Mouse (Mus musculus) CH12.LX (cell line): Measurements from ENCODE around the gene Galnt9. TPM values are rescaled to one million over a fixed set of nuclear protein-coding genes. Genes with fewer than 3 reads are reported as not detected.

ENCODE experiments used
- DNase-seq: peaks from one replicate; pipeline ENCODE4 v3.0.0-alpha.2; 2013; ENCODE audit errors: extremely low read depth
- H3K27ac ChIP-seq: 2 replicates; pipeline ENCODE4 v1.5.1; 2012; ENCODE audit warnings: low read depth, mild to moderate bottlenecking, control low read depth, moderate library complexity; ENCODE audit not compliant: insufficient read depth
- H3K27me3 ChIP-seq: replicated peaks from 2 replicates; pipeline ENCODE3; 2012; ENCODE audit warnings: inconsistent platforms
- H3K36me3 ChIP-seq, 2 experiments: replicated peaks in 1 of 2; 2 replicates each; pipeline versions ENCODE3 to v1.6.1; 2012; ENCODE audit warnings: inconsistent platforms in 1 of 2, low read length in 1 of 2, mild to moderate bottlenecking in 1 of 2, mixed read lengths in 1 of 2, moderate library complexity in 1 of 2; ENCODE audit not compliant: control insufficient read depth in 1 of 2, insufficient read depth in 1 of 2
- H3K4me1 ChIP-seq, 2 experiments: 2 replicates each; pipeline ENCODE4 v1.6.1; 2012; ENCODE audit warnings: inconsistent platforms in 1 of 2, moderate library complexity in 1 of 2; ENCODE audit not compliant: insufficient read depth in 2 of 2, control insufficient read depth in 1 of 2
- H3K4me2 ChIP-seq: 2 replicates; pipeline ENCODE4 v1.6.1; 2012; ENCODE audit warnings: low read depth, mild to moderate bottlenecking, control low read depth; ENCODE audit not compliant: poor library complexity, insufficient read depth, severe bottlenecking
- H3K4me3 ChIP-seq, 3 experiments: fragments of 150-350 bp in 1 of 3; sonication (generic) in 1 of 3; replicated peaks in 1 of 3; 2 replicates each; pipeline versions ENCODE3 to v1.5.1; 2011 to 2012; ENCODE audit warnings: low read depth in 2 of 3, low read length in 2 of 3, mild to moderate bottlenecking in 2 of 3, moderate library complexity in 2 of 3, control low read depth in 1 of 3, improper control_type of control experiment in 1 of 3, inconsistent platforms in 1 of 3, mixed read lengths in 1 of 3; ENCODE audit not compliant: poor library complexity in 1 of 3
- H3K79me2 ChIP-seq: replicated peaks from 2 replicates; pipeline ENCODE4 v1.6.1; 2012; ENCODE audit warnings: mild to moderate bottlenecking, moderate library complexity; ENCODE audit not compliant: control insufficient read depth, poor library complexity, insufficient read depth, severe bottlenecking; ENCODE audit errors: extremely low read depth
- H3K9ac ChIP-seq: 2 replicates; pipeline ENCODE4 v1.6.1; 2012; ENCODE audit warnings: low read depth, mild to moderate bottlenecking, control low read depth, moderate library complexity; ENCODE audit not compliant: insufficient read depth
- H3K9me3 ChIP-seq: replicated peaks from 2 replicates; pipeline ENCODE3; 2012; ENCODE audit warnings: low read length, inconsistent platforms, mixed read lengths
- BHLHE40 ChIP-seq: IDR thresholded peaks from 2 replicates; pipeline ENCODE4 v1.6.1; 2011; ENCODE audit warnings: mild to moderate bottlenecking, low read depth, low read length, improper control_type of control experiment
- CHD2 ChIP-seq: IDR thresholded peaks from 2 replicates; pipeline ENCODE4 v1.6.1; 2011; ENCODE audit warnings: low read length, improper control_type of control experiment
- CTCF ChIP-seq, 2 experiments: IDR thresholded peaks in 1 of 2; conservative IDR thresholded peaks in 1 of 2; 2 replicates each; pipeline ENCODE4 v1.5.1; 2011 to 2012; ENCODE audit warnings: low read depth in 2 of 2, low read length in 2 of 2, improper control_type of control experiment in 1 of 2, inconsistent platforms in 1 of 2, mild to moderate bottlenecking in 1 of 2, moderate library complexity in 1 of 2
- EP300 ChIP-seq: IDR thresholded peaks from 2 replicates; pipeline ENCODE4 v1.6.1; 2011; ENCODE audit warnings: low read length, improper control_type of control experiment
- IRF4 ChIP-seq: IDR thresholded peaks from 2 replicates; pipeline ENCODE4 v1.6.1; 2014; ENCODE audit warnings: low read depth, mild to moderate bottlenecking, inconsistent platforms, low read length, improper control_type of control experiment
- JUN ChIP-seq: IDR thresholded peaks from 2 replicates; pipeline ENCODE4 v1.6.1; 2011; ENCODE audit warnings: low read depth, mild to moderate bottlenecking, low read length, improper control_type of control experiment, moderate library complexity; ENCODE audit not compliant: insufficient read depth
- JUND ChIP-seq: conservative IDR thresholded peaks from 2 replicates; pipeline ENCODE4 v1.6.1; 2011; ENCODE audit warnings: low read depth, low read length, improper control_type of control experiment
- MAZ ChIP-seq: IDR thresholded peaks from 2 replicates; pipeline ENCODE4 v1.6.1; 2012; ENCODE audit warnings: low read depth, mild to moderate bottlenecking, inconsistent platforms, low read length, improper control_type of control experiment, moderate library complexity
- MXI1 ChIP-seq: IDR thresholded peaks from 2 replicates; pipeline ENCODE4 v1.6.1; 2011; ENCODE audit warnings: mild to moderate bottlenecking, low read depth, low read length, improper control_type of control experiment
- MYC ChIP-seq: IDR thresholded peaks from 2 replicates; pipeline ENCODE4 v1.6.1; 2011; ENCODE audit warnings: low read depth, mild to moderate bottlenecking, improper control_type of control experiment, low read length
- NELFE ChIP-seq: IDR thresholded peaks from 2 replicates; pipeline ENCODE4 v1.6.1; 2011; ENCODE audit warnings: low read depth, low read length, improper control_type of control experiment
- NRF1 ChIP-seq: IDR thresholded peaks from 2 replicates; pipeline ENCODE4 v1.6.1; 2014; ENCODE audit warnings: low read depth, mild to moderate bottlenecking, inconsistent platforms, low read length, improper control_type of control experiment, moderate library complexity
- POLR2A ChIP-seq: IDR thresholded peaks from 2 replicates; pipeline ENCODE4 v1.6.1; 2011; ENCODE audit warnings: low read depth, mild to moderate bottlenecking, improper control_type of control experiment, low read length
- RAD21 ChIP-seq: IDR thresholded peaks from 2 replicates; pipeline ENCODE4 v1.6.1; 2011; ENCODE audit warnings: low read depth, mild to moderate bottlenecking, low read length, improper control_type of control experiment, moderate library complexity
- RCOR1 ChIP-seq: conservative IDR thresholded peaks from 2 replicates; pipeline ENCODE4 v1.6.1; 2012; ENCODE audit warnings: low read depth, mild to moderate bottlenecking, inconsistent platforms, low read length, improper control_type of control experiment
- SIN3A ChIP-seq: IDR thresholded peaks from 2 replicates; pipeline ENCODE4 v1.6.1; 2012; ENCODE audit warnings: low read length, improper control_type of control experiment, inconsistent platforms
- TBP ChIP-seq: conservative IDR thresholded peaks from 2 replicates; pipeline ENCODE4 v1.6.1; 2011; ENCODE audit warnings: low read depth, low read length, improper control_type of control experiment
- TCF12 ChIP-seq: IDR thresholded peaks from 2 replicates; pipeline ENCODE4 v1.6.1; 2014; ENCODE audit warnings: low read depth, mild to moderate bottlenecking, inconsistent platforms, low read length, improper control_type of control experiment
- USF2 ChIP-seq: conservative IDR thresholded peaks from 2 replicates; pipeline ENCODE4 v1.6.1; 2011; ENCODE audit warnings: low read depth, low read length, improper control_type of control experiment
- ZC3H11A ChIP-seq: IDR thresholded peaks from 2 replicates; pipeline ENCODE4 v1.6.1; 2012; ENCODE audit warnings: low read depth, mild to moderate bottlenecking, inconsistent platforms, low read length, improper control_type of control experiment
- ZNF384 ChIP-seq: IDR thresholded peaks from 2 replicates; pipeline ENCODE4 v1.6.1; 2012; ENCODE audit warnings: low read depth, low read length, improper control_type of control experiment, inconsistent platforms
- dilution Hi-C: fragments of 300-500 bp; cut with MboI; formaldehyde crosslinking; loops from 2 replicates; pipeline ENCODE4 v1.14.3; 2020; ENCODE audit warnings: low sequenced_read_pairs; ENCODE audit not compliant: extremely low pct_unique_long_range_greater_than_20kb, extremely low pct_ligation_motif_present
- in situ Hi-C: fragments of 300-500 bp; cut with MboI; formaldehyde crosslinking; loops from 3 replicates; pipeline ENCODE4 v1.14.3; 2019; ENCODE audit warnings: low sequenced_read_pairs, low pct_ligation_motif_present, low pct_unique_long_range_greater_than_20kb, mixed read lengths
- polyA plus RNA-seq: library from polyadenylated mRNA; unstranded; fragments of >175 nt; gene quantifications from 2 replicates; pipeline ENCODE4 v1.2.1, GENCODE M21; 2012; ENCODE audit warnings: low read depth; ENCODE audit not compliant: insufficient read length
- total RNA-seq, 2 experiments: library from RNA; depleted of rRNA; stranded (reverse); fragments of 300-350 nt in 1 of 2; fragments of >200 nt in 1 of 2; gene quantifications; 2 replicates each; pipeline ENCODE4 v1.2.3; 2012 to 2014

The Galnt9 gene
- total and polyA plus RNA-seq, 3 experiments, result not detected

DNA sequence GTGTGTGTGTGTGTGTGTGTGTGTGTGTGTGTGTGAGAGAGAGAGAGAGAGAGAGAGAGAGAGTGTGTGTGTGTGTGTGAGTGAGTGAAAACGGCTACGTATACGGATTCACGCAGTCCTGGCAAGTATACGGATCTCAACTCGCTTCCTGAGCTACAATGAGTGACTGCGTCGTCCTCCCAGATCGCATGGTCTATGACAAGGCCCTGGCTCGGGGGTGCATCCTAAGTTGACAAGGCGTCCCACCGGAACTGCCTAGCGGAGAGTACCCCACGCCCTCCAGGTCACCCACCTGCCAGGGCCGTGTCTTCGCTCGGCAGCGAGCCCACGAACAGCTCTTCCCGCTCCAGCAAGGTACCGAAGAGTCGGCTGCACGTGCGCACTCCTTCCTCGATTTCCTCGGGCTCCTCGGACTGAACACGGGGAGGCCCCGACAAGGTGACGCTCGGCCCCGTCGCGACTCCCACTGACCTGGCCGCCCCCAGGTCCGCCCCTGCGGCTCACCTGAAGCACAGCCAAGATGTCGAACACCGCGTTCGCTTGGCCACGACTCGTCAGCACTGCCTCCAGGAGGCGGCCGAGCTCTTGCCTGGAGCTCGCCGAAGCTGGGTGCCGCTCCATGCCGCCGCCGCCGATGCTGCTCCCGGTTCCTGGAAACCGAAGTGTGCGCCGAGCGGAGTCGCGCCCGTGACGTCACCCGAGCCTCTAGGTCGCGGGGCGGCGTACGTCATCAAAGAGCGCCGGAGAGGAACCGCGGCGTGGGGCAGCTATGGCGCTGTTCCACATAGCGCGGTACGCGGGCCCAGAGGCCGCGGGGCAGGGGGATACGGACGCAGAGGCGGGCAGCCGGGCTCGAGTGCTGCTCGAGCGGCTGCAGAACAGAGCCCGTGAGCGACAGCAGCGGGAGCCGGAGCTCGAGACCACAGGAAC lies 108.8 kb downstream of the Galnt9 start, which contains the start of the genes Noc4l and Ddx51 (continued):
- TF ChIP-seq CHD2, result 0 out of 2 replicates have a peak, but pooled peaks have one; percentile 37
- TF ChIP-seq JUN, result no peak
- no peak; the same call in none of the 2 replicates for TF ChIP-seq NELFE
- 0 out of 2 replicates have a peak, but pooled peaks have one; percentile 38 for TF ChIP-seq TBP
- TF ChIP-seq IRF4, result peak; percentile 87
- TF ChIP-seq BHLHE40, result peak; percentile 29; the same call in 1 of the 2 replicates
- TF ChIP-seq SIN3A, result peak; percentile 98
- TF ChIP-seq CTCF (conservative IDR thresholded peaks at IDR 0.05 in 1 of 2, IDR thresholded peaks at IDR 0.05 in 1 of 2; ENCODE audit: low read depth in 2 of 2, low read length in 2 of 2), result no peak
- peak; percentile 99 for TF ChIP-seq MXI1
- TF ChIP-seq EP300, result no peak
- TF ChIP-seq ZNF384, result no peak

DNA sequence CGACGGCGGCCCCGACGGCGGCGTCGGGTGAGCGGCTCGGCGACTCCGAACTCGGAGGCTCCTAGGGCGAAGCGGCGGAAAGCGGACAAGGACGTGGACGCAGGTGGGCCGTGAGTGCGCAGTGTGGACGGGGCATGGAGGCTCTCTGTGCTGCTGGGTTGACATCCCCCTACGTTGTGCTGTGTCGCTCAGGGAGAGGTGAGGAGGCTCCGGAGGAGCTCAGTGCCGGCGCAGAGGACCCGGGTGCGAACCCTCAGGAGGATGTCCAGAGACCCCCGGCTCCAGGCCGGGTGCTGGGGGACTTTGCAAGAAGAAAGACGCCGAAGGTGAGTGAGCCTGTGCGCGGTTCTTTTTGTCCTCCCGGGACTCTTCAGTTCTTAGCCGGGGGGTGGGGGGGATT lies 109.5 kb downstream of the Galnt9 start:
- Histone ChIP-seq H3K4me3 (peak overlapping the region; percentile 92 to 98 (median 93)), H3K4me2 (peak overlapping the region; percentile 80), H3K36me3 (peaks cover 68 to 80% of the 10 kb centered on the region in 2 experiments), H3K9me3 (no peaks in the 10 kb centered on the region), H3K9ac (peak overlapping the region; percentile 72), H3K79me2 (peaks cover 21% of the 10 kb centered on the region), H3K27me3 (no peaks in the 10 kb centered on the region), H3K27ac (no peak overlapping the region), H3K4me1 (peaks cover 6 to 36% of the 10 kb centered on the region in 2 experiments; a peak in 2 of 4 replicates)
- dilution Hi-C loops (no loop called here), in situ Hi-C loops (no loop called here)
- TF ChIP-seq RAD21, result no peak
- no peak for TF ChIP-seq BHLHE40
- no peak for DNase-seq

DNA sequence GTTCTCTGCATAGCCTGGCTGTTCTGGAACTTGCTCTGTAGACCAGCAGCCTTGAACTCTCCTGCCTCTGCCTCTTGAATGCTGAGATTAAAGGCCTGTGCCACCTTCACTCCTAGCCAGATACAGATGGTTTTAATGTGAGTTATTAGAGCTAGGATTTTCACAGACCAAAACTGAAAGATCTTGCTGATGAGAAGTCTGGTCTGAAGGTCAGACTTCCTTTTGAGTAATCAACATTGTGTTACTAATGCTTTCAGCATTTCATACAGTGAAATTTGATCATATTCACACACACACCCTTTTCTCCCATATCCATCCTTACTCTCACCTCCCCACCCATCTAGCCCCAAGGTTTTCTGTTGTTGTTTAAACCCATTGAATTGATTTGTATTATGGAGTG lies 115.5 kb downstream of the Galnt9 start:
- peaks cover 3 to 5% of the 10 kb centered on the region in 2 experiments; a peak in 2 of 4 replicates for H3K4me1 ChIP-seq
- dilution Hi-C loops, result no loop called here

More for the DNA sequence above, 115.5 kb downstream of the Galnt9 start:
- no peak overlapping the region for H3K4me2 ChIP-seq
- H3K27ac ChIP-seq, result no peak overlapping the region
- in situ Hi-C loops, result no loop called here
- no peak for TF ChIP-seq TCF12
- TF ChIP-seq USF2, result no peak
- no peak for TF ChIP-seq TBP
- no peak for TF ChIP-seq BHLHE40
- no peak for TF ChIP-seq MAZ
- no peak for TF ChIP-seq MYC
- TF ChIP-seq POLR2A, result no peak
- no peak for TF ChIP-seq SIN3A
- no peak for TF ChIP-seq RCOR1
- no peak for TF ChIP-seq JUND
- TF ChIP-seq NRF1, result no peak
- TF ChIP-seq ZC3H11A, result no peak
- TF ChIP-seq, all 38 proteins: peak for 0
- DNase-seq, result no peak
- H3K9ac ChIP-seq, result no peak overlapping the region
- H3K36me3 ChIP-seq, result peaks cover 65 to 96% of the 10 kb centered on the region in 2 experiments
- H3K9me3 ChIP-seq, result no peaks in the 10 kb centered on the region
- H3K27me3 ChIP-seq, result no peaks in the 10 kb centered on the region
- H3K4me3 ChIP-seq, result no peak overlapping the region
- H3K79me2 ChIP-seq, result peaks cover 1% of the 10 kb centered on the region; the same call in 1 of the 2 replicates
